ENCODE assay signal across 9 mouse cellular contexts in the genomic region with DNA sequence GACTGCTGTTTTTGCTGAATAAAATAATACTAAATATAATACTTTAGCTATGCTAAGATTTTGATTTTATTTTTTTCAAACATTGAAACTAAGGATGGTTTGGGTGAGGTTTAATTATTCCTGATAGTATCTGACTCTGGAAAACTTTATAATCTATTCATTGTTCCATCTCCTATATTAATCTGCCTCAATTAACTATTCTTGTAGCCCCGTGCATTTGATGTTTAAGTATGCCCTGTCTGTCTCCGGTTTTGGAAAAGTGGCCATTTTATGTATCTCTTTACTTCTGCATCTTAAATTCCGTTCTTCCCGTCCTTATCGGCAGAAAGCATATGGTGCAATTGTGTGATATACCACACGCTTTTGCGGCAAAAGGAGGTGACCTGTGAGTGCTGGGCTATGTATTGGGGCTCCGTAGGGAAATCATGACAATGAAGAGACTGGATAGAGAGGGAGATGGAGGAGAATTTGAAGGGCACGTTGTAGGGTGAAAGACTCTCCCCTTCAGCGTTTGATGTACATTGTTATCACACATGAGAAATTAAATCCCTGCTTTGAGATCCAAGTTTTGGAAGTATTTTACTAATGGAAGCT. TPM values are rescaled to one million over a fixed set of nuclear protein-coding genes. Genes with fewer than 3 reads are reported as not detected.
A peak's percentile ranks its signal among the peaks of the same experiment; 100 is the strongest.
DNase-seq lines count a peak whose midpoint lies in the region; ATAC-seq and TF ChIP-seq lines count a peak whose summit lies in the region.
"Had no signal": no experiment of that assay in that cellular context is flagged by ENCODE, and none has a peak within 500 bp of the region (broad histone marks: within the 10 kb centered on the region; RNA-seq: fewer than 3 reads in every experiment).

No protein-coding gene starts in this region.

- TF ChIP-seq EP300 in heart, adult 2 months (IDR thresholded peaks at IDR 0.05; ENCODE audit: insufficient read depth, low read depth, low read length) = no peak

- TF ChIP-seq CTCF in heart, adult 2 months (IDR thresholded peaks at IDR 0.05) = no peak

- peak overlapping the region; percentile 60 for H3K4me2 ChIP-seq in hindbrain, embryonic 15.5 days
- peak overlapping the region; percentile 60 for H3K4me2 ChIP-seq in midbrain, embryonic 15.5 days

- peak overlapping the region; percentile 93 for H3K27ac ChIP-seq in heart, adult 2 months
- H3K27ac ChIP-seq in hindbrain, embryonic 15.5 days (replicated peaks) = peak overlapping the region; percentile 100
- H3K27ac ChIP-seq in midbrain, embryonic 15.5 days = peak overlapping the region; percentile 99

- H3K36me3 ChIP-seq in heart, adult 2 months (ENCODE audit: control insufficient read depth, insufficient read depth, low read length) = peaks cover 3% of the 10 kb centered on the region; the same call in 1 of the 2 replicates
- no peaks in the 10 kb centered on the region for H3K36me3 ChIP-seq in hindbrain, embryonic 15.5 days
- H3K36me3 ChIP-seq in midbrain, embryonic 15.5 days (replicated peaks) = no peaks in the 10 kb centered on the region

- WGBS in heart, adult 2 months = 23% methylated on average over 10 of the region's 10 CpGs
- 4% methylated on average over 10 of the region's 10 CpGs for WGBS in hindbrain, embryonic 15.5 days
- WGBS in midbrain, embryonic 15.5 days = 3% methylated on average over 10 of the region's 10 CpGs

- no peak overlapping the region for H3K9ac ChIP-seq in heart, adult 2 months (ENCODE audit: low read depth, low read length)
- H3K9ac ChIP-seq in hindbrain, embryonic 15.5 days = peak overlapping the region; percentile 90
- peak overlapping the region; percentile 98 for H3K9ac ChIP-seq in midbrain, embryonic 15.5 days

- peaks cover 5% of the 10 kb centered on the region; the same call in 1 of the 2 replicates for H3K79me2 ChIP-seq in heart, adult 2 months (replicated peaks; ENCODE audit: control insufficient read depth, insufficient read depth, low read length)

- DNase-seq in heart, adult 2 months = no peak
- no peak for DNase-seq in heart, adult 9 months (ENCODE audit: low spot score in 2 of 2)
- peak; percentile 76 for DNase-seq in c-Kit-positive CD71-positive TER-119-positive erythroid progenitor cells, embryonic 14.5 days (ENCODE audit: low spot score)
- DNase-seq in ovary, postnatal 14 days (ENCODE audit: low spot score) = no peak
- no peak for DNase-seq in right cerebral cortex, postnatal 14 days
- no peak for DNase-seq in cerebellum, postnatal 4 days (ENCODE audit: low spot score in 2 of 2)
- DNase-seq: gastrocnemius, postnatal 25 days had no signal

- ATAC-seq in hindbrain, embryonic 15.5 days (ENCODE audit: low FRiP score, low read depth) = no peak
- ATAC-seq in midbrain, embryonic 15.5 days (replicated peaks) = no peak

- H3K4me3 ChIP-seq in heart, adult 2 months = peak overlapping the region; percentile 86
- peak overlapping the region; percentile 78 for H3K4me3 ChIP-seq in hindbrain, embryonic 15.5 days
- peak overlapping the region; percentile 92 for H3K4me3 ChIP-seq in midbrain, embryonic 15.5 days

- intact Hi-C loops in heart, adult 2 months (cut with DNase I) = no loop called here

- peaks cover 4% of the 10 kb centered on the region for H3K4me1 ChIP-seq in heart, adult 2 months (ENCODE audit: control insufficient read depth, insufficient read depth, low read length)
- H3K4me1 ChIP-seq in hindbrain, embryonic 15.5 days (replicated peaks) = peaks cover 24% of the 10 kb centered on the region
- peaks cover 14% of the 10 kb centered on the region for H3K4me1 ChIP-seq in midbrain, embryonic 15.5 days

- TF ChIP-seq POLR2A in heart, adult 2 months (IDR thresholded peaks at IDR 0.05; ENCODE audit: insufficient read depth, low read depth, low read length) = no peak

- no peaks in the 10 kb centered on the region for H3K9me3 ChIP-seq in hindbrain, embryonic 15.5 days
- H3K9me3 ChIP-seq in midbrain, embryonic 15.5 days = no peaks in the 10 kb centered on the region

- no peaks in the 10 kb centered on the region for H3K27me3 ChIP-seq in heart, adult 2 months (ENCODE audit: control insufficient read depth, insufficient read depth, low read length)
- no peaks in the 10 kb centered on the region for H3K27me3 ChIP-seq in hindbrain, embryonic 15.5 days
- no peaks in the 10 kb centered on the region for H3K27me3 ChIP-seq in midbrain, embryonic 15.5 days (replicated peaks)

RNA-seq across cellular contexts. Expression of a gene that starts 2.2 kb away (rescaled TPM):
- 10 to 100 TPM; 25.6 to 25.9 TPM for total RNA-seq in heart, adult 2 months (2021)
- 17.9 and 30.0 TPM in 2 replicates for polyA plus RNA-seq in heart, adult 2 months (2012; rRNA removed)
- 97.3 and 98.8 TPM in 2 replicates for polyA plus RNA-seq in hindbrain, embryonic 15.5 days (2015; fragmentation: Nextera tagmentation; extraction: Ambion mirVana)
- polyA plus RNA-seq in midbrain, embryonic 15.5 days (2015; fragmentation: Nextera tagmentation; extraction: Ambion mirVana) = 104 and 109 TPM in 2 replicates
